ENCODE assay signal across 10 mouse cellular contexts in genomic region chr10:99132189-99132588, GRCm38 (mm10). TPM values are rescaled to one million over a fixed set of nuclear protein-coding genes. Genes with fewer than 3 reads are reported as not detected.
DNase-seq lines count a peak whose midpoint lies in the region; ATAC-seq and TF ChIP-seq lines count a peak whose summit lies in the region.
"Had no signal": no experiment of that assay in that cellular context is flagged by ENCODE, and none has a peak within 500 bp of the region (broad histone marks: within the 10 kb centered on the region; RNA-seq: fewer than 3 reads in every experiment).

No protein-coding gene starts in this region.

- peaks cover 5% of the 10 kb centered on the region; the same call in 1 of the 2 replicates for H3K4me1 ChIP-seq in hindbrain, embryonic 16.5 days (ENCODE audit: control insufficient read depth, insufficient read depth, low read depth, low read length)
- H3K4me1 ChIP-seq in hindbrain, embryonic 11.5 days (replicated peaks; ENCODE audit: control insufficient read depth, insufficient read depth, low read length), result no peaks in the 10 kb centered on the region
- peaks cover 5% of the 10 kb centered on the region for H3K4me1 ChIP-seq in cerebellum, adult 2 months (ENCODE audit: control insufficient read depth, insufficient read depth, low read length)

- H3K9me3 ChIP-seq in hindbrain, embryonic 16.5 days (ENCODE audit: control insufficient read depth, low read length), result no peaks in the 10 kb centered on the region
- no peaks in the 10 kb centered on the region for H3K9me3 ChIP-seq in hindbrain, embryonic 11.5 days (ENCODE audit: control insufficient read depth, low read length)
- H3K9me3 ChIP-seq: heart, embryonic 13.5 days; liver, embryonic 15.5 days had no signal

- ATAC-seq in hindbrain, embryonic 16.5 days, result peak; percentile 43
- ATAC-seq in hindbrain, embryonic 11.5 days (ENCODE audit: low FRiP score), result no peak

- no peak for TF ChIP-seq CTCF in cerebellum, adult 2 months (IDR thresholded peaks at IDR 0.05; ENCODE audit: borderline replicate concordance, insufficient read depth, low read depth, low read length)

- no peak overlapping the region for H3K4me3 ChIP-seq in hindbrain, embryonic 16.5 days (ENCODE audit: low read length)
- no peak overlapping the region for H3K4me3 ChIP-seq in hindbrain, embryonic 11.5 days (ENCODE audit: low read depth, low read length)
- no peak overlapping the region for H3K4me3 ChIP-seq in cerebellum, adult 2 months (replicated peaks; ENCODE audit: insufficient read depth, low read depth, low read length)
- H3K4me3 ChIP-seq: heart, embryonic 13.5 days; liver, embryonic 15.5 days had no signal

- no peak overlapping the region for H3K4me2 ChIP-seq in hindbrain, embryonic 16.5 days (ENCODE audit: low read length)
- no peak overlapping the region for H3K4me2 ChIP-seq in hindbrain, embryonic 11.5 days (replicated peaks; ENCODE audit: low read depth, low read length)
- H3K4me2 ChIP-seq: heart, embryonic 13.5 days; liver, embryonic 15.5 days had no signal

- no peak overlapping the region; the same call in 1 of the 2 replicates for H3K9ac ChIP-seq in hindbrain, embryonic 16.5 days (ENCODE audit: low read depth, low read length)
- H3K9ac ChIP-seq in hindbrain, embryonic 11.5 days (ENCODE audit: low read depth, low read length), result no peak overlapping the region
- H3K9ac ChIP-seq: heart, embryonic 13.5 days; liver, embryonic 15.5 days had no signal

- H3K36me3 ChIP-seq in hindbrain, embryonic 16.5 days (ENCODE audit: control insufficient read depth, insufficient read depth, low read length), result peaks cover 5% of the 10 kb centered on the region; the same call in 1 of the 2 replicates
- no peaks in the 10 kb centered on the region for H3K36me3 ChIP-seq in hindbrain, embryonic 11.5 days (ENCODE audit: control insufficient read depth, insufficient read depth, low read length)

- no peak for TF ChIP-seq POLR2A in cerebellum, adult 2 months (IDR thresholded peaks at IDR 0.05; ENCODE audit: borderline replicate concordance, insufficient read depth, low read length)

- no peaks in the 10 kb centered on the region for H3K27me3 ChIP-seq in hindbrain, embryonic 16.5 days (replicated peaks; ENCODE audit: control insufficient read depth, insufficient read depth, low read length)
- H3K27me3 ChIP-seq in hindbrain, embryonic 11.5 days (ENCODE audit: control insufficient read depth, insufficient read depth, low read length), result no peaks in the 10 kb centered on the region
- no peaks in the 10 kb centered on the region for H3K27me3 ChIP-seq in cerebellum, adult 2 months (ENCODE audit: control insufficient read depth, insufficient read depth, low read length)
- H3K27me3 ChIP-seq: heart, embryonic 13.5 days; liver, embryonic 15.5 days had no signal

- H3K27ac ChIP-seq in hindbrain, embryonic 16.5 days (ENCODE audit: low read depth, low read length), result no peak overlapping the region
- H3K27ac ChIP-seq in hindbrain, embryonic 11.5 days (ENCODE audit: low read depth, low read length), result no peak overlapping the region
- no peak overlapping the region for H3K27ac ChIP-seq in cerebellum, adult 2 months (ENCODE audit: insufficient read depth, low read length)
- H3K27ac ChIP-seq: heart, embryonic 13.5 days; liver, embryonic 15.5 days had no signal

- no peak for DNase-seq in hindbrain, embryonic 11.5 days (ENCODE audit: low spot score)
- DNase-seq in right cerebral cortex, postnatal 10 days (ENCODE audit: low spot score in 2 of 2), result peak; percentile 34 to 48
- no peak for DNase-seq in right cerebral cortex, postnatal 25 days
- peak; percentile 35 for DNase-seq in lung, postnatal 25 days (ENCODE audit: low spot score)
- no peak for DNase-seq in cerebellum, adult 2 months
- no peak for DNase-seq in ovary, postnatal 36 days (ENCODE audit: low spot score)
- DNase-seq in cerebellum, adult 18-20 months, result no peak

- WGBS in hindbrain, embryonic 16.5 days, result 61% methylated on average over 6 of the region's 6 CpGs
- WGBS in hindbrain, embryonic 11.5 days, result 71% methylated on average over 6 of the region's 6 CpGs
- WGBS in cerebellum, adult 2 months, result 59% methylated on average over 6 of the region's 6 CpGs

RNA-seq across cellular contexts. Expression of gene Phxr2, which starts 6.1 kb away (rescaled TPM):
- polyA plus RNA-seq in hindbrain, embryonic 16.5 days (2015; fragmentation: Nextera tagmentation; extraction: Ambion mirVana), result 0.14 TPM in 1 of 2 replicates, not detected in the other
- polyA plus RNA-seq in hindbrain, embryonic 11.5 days (2014; fragmentation: Nextera tagmentation; extraction: Ambion mirVana), result not detected in 2 replicates
- polyA plus RNA-seq in cerebellum, adult 2 months (2012; rRNA removed), result not detected in 2 replicates
- polyA plus RNA-seq: heart, embryonic 13.5 days; liver, embryonic 15.5 days had no signal

RNA-seq across cellular contexts. Expression of gene Galnt4, which starts 24.2 kb away (rescaled TPM):
- polyA plus RNA-seq in hindbrain, embryonic 16.5 days (2015; fragmentation: Nextera tagmentation; extraction: Ambion mirVana), result 2.9 and 3.3 TPM in 2 replicates
- polyA plus RNA-seq in hindbrain, embryonic 11.5 days (2014; fragmentation: Nextera tagmentation; extraction: Ambion mirVana), result 4.2 and 4.7 TPM in 2 replicates
- 1.5 and 1.8 TPM in 2 replicates for polyA plus RNA-seq in cerebellum, adult 2 months (2012; rRNA removed)

RNA-seq across cellular contexts. Expression of gene Poc1b, which starts 25.4 kb away (rescaled TPM):
- polyA plus RNA-seq in hindbrain, embryonic 16.5 days (2015; fragmentation: Nextera tagmentation; extraction: Ambion mirVana), result 9.1 and 13.3 TPM in 2 replicates
- polyA plus RNA-seq in hindbrain, embryonic 11.5 days (2014; fragmentation: Nextera tagmentation; extraction: Ambion mirVana), result 26.5 and 34.1 TPM in 2 replicates
- 10.0 and 11.8 TPM in 2 replicates for polyA plus RNA-seq in cerebellum, adult 2 months (2012; rRNA removed)

Comparison
In these comparisons a context has a peak if more than half of its experiments do, and no peak if none do; other contexts are left out.
1. DNase-seq: peak in right cerebral cortex, postnatal 10 days (2 of 2) and lung, postnatal 25 days (single experiment); none in hindbrain, embryonic 11.5 days (single experiment), right cerebral cortex, postnatal 25 days (single experiment), cerebellum, adult 2 months (0 of 2), ovary, postnatal 36 days (single experiment) and cerebellum, adult 18-20 months (0 of 2).